Mouse (Mus musculus) G1E (cell line): ENCODE measurements around the gene Zfp473. TPM values are rescaled to one million over a fixed set of nuclear protein-coding genes. Genes with fewer than 3 reads are reported as not detected.

Experiments
- polyA plus RNA-seq: library from polyadenylated mRNA; stranded (reverse); fragments of >175 nt; gene quantifications from 2 replicates; pipeline ENCODE4 v1.2.3, GENCODE M21; 2012
- total RNA-seq, 2 experiments: library from RNA; stranded (forward) in 1 of 2; stranded (reverse) in 1 of 2; fragments of 200-1000 nt in 1 of 2; fragments of >200 nt in 1 of 2; fragmentation: Nextera tagmentation in 1 of 2; gene quantifications; 2 replicates each; pipeline ENCODE4 v1.2.3; 2014 to 2017

The Zfp473 gene
- total and polyA plus RNA-seq, 3 experiments, result 0.33 to 4.1 (median 4.0) TPM

Other genes starting within 250 kb of the Zfp473 start
Only the 20 nearest of the 24 such genes appear.
- not detected in 2 replicates for gene Spib, start 219.0 kb downstream of the Zfp473 start, total RNA-seq (2014; fragmentation: Nextera tagmentation)
- not detected in 2 replicates for gene Spib, start 219.0 kb downstream of the Zfp473 start, total RNA-seq (2017)
- gene Spib, start 219.0 kb downstream of the Zfp473 start, polyA plus RNA-seq, result not detected in 2 replicates
- 70.1 and 106 TPM in 2 replicates for gene Pold1, start 202.2 kb downstream of the Zfp473 start, total RNA-seq (2014; fragmentation: Nextera tagmentation)
- gene Pold1, start 202.2 kb downstream of the Zfp473 start, total RNA-seq (2017), result 54.6 and 72.4 TPM in 2 replicates
- gene Pold1, start 202.2 kb downstream of the Zfp473 start, polyA plus RNA-seq, result 252 and 268 TPM in 2 replicates
- gene Nr1h2, start 197.1 kb downstream of the Zfp473 start, total RNA-seq (2014; fragmentation: Nextera tagmentation), result 98.5 and 107 TPM in 2 replicates
- gene Nr1h2, start 197.1 kb downstream of the Zfp473 start, total RNA-seq (2017), result 34.0 and 39.0 TPM in 2 replicates
- gene Nr1h2, start 197.1 kb downstream of the Zfp473 start, polyA plus RNA-seq, result 223 and 232 TPM in 2 replicates
- 1.3 and 2.7 TPM in 2 replicates for gene Napsa, start 178.7 kb downstream of the Zfp473 start, total RNA-seq (2014; fragmentation: Nextera tagmentation)
- gene Napsa, start 178.7 kb downstream of the Zfp473 start, total RNA-seq (2017), result 0.16 and 0.70 TPM in 2 replicates
- gene Napsa, start 178.7 kb downstream of the Zfp473 start, polyA plus RNA-seq, result 0.10 and 0.35 TPM in 2 replicates
- 0.53 TPM in 1 of 2 replicates, not detected in the other for gene Kcnc3, start 160.4 kb downstream of the Zfp473 start, total RNA-seq (2014; fragmentation: Nextera tagmentation)
- 0.05 TPM in 1 of 2 replicates, not detected in the other for gene Kcnc3, start 160.4 kb downstream of the Zfp473 start, total RNA-seq (2017)
- gene Kcnc3, start 160.4 kb downstream of the Zfp473 start, polyA plus RNA-seq, result not detected in 2 replicates
- not detected in 2 replicates for gene Myh14, start 80.2 kb downstream of the Zfp473 start, total RNA-seq (2014; fragmentation: Nextera tagmentation)
- not detected in 2 replicates for gene Myh14, start 80.2 kb downstream of the Zfp473 start, total RNA-seq (2017)
- not detected in 2 replicates for gene Myh14, start 80.2 kb downstream of the Zfp473 start, polyA plus RNA-seq
- not detected in 2 replicates for gene Izumo2, start 42.3 kb downstream of the Zfp473 start, total RNA-seq (2014; fragmentation: Nextera tagmentation)
- not detected in 2 replicates for gene Izumo2, start 42.3 kb downstream of the Zfp473 start, total RNA-seq (2017)
- not detected in 2 replicates for gene Izumo2, start 42.3 kb downstream of the Zfp473 start, polyA plus RNA-seq
- gene Vrk3, start 2.6 kb downstream of the Zfp473 start, total RNA-seq (2014; fragmentation: Nextera tagmentation), result 44.9 and 48.7 TPM in 2 replicates
- 48.8 and 49.0 TPM in 2 replicates for gene Vrk3, start 2.6 kb downstream of the Zfp473 start, total RNA-seq (2017)
- 72.0 and 82.5 TPM in 2 replicates for gene Vrk3, start 2.6 kb downstream of the Zfp473 start, polyA plus RNA-seq
- gene Nup62, start 65.0 kb upstream of the Zfp473 start, total RNA-seq (2014; fragmentation: Nextera tagmentation), result 96.5 and 160 TPM in 2 replicates
- gene Nup62, start 65.0 kb upstream of the Zfp473 start, total RNA-seq (2017), result 94.9 and 102 TPM in 2 replicates
- 85.4 and 157 TPM in 2 replicates for gene Nup62, start 65.0 kb upstream of the Zfp473 start, polyA plus RNA-seq
- gene Il4i1, start 65.3 kb upstream of the Zfp473 start, total RNA-seq (2014; fragmentation: Nextera tagmentation), result 4.2 and 14.4 TPM in 2 replicates
- 1.3 and 2.4 TPM in 2 replicates for gene Il4i1, start 65.3 kb upstream of the Zfp473 start, total RNA-seq (2017)
- 3.1 and 3.2 TPM in 2 replicates for gene Il4i1, start 65.3 kb upstream of the Zfp473 start, polyA plus RNA-seq
- gene Atf5, start 65.6 kb upstream of the Zfp473 start, total RNA-seq (2014; fragmentation: Nextera tagmentation), result 37.7 and 58.5 TPM in 2 replicates
- gene Atf5, start 65.6 kb upstream of the Zfp473 start, total RNA-seq (2017), result 5.2 and 8.6 TPM in 2 replicates
- gene Atf5, start 65.6 kb upstream of the Zfp473 start, polyA plus RNA-seq, result 282 and 396 TPM in 2 replicates
- gene Akt1s1, start 97.9 kb upstream of the Zfp473 start, total RNA-seq (2014; fragmentation: Nextera tagmentation), result 13.3 and 14.4 TPM in 2 replicates
- 23.7 and 32.5 TPM in 2 replicates for gene Akt1s1, start 97.9 kb upstream of the Zfp473 start, total RNA-seq (2017)
- 290 and 566 TPM in 2 replicates for gene Akt1s1, start 97.9 kb upstream of the Zfp473 start, polyA plus RNA-seq
- 32.3 and 33.5 TPM in 2 replicates for gene Tbc1d17, start 98.0 kb upstream of the Zfp473 start, total RNA-seq (2014; fragmentation: Nextera tagmentation)
- gene Tbc1d17, start 98.0 kb upstream of the Zfp473 start, total RNA-seq (2017), result 25.7 and 33.5 TPM in 2 replicates
- gene Tbc1d17, start 98.0 kb upstream of the Zfp473 start, polyA plus RNA-seq, result 65.4 and 75.7 TPM in 2 replicates
- 20.5 and 35.8 TPM in 2 replicates for gene Pnkp, start 106.1 kb upstream of the Zfp473 start, total RNA-seq (2014; fragmentation: Nextera tagmentation)
- 28.2 and 36.2 TPM in 2 replicates for gene Pnkp, start 106.1 kb upstream of the Zfp473 start, total RNA-seq (2017)
- 33.0 and 35.9 TPM in 2 replicates for gene Pnkp, start 106.1 kb upstream of the Zfp473 start, polyA plus RNA-seq
- 65.9 and 75.4 TPM in 2 replicates for gene Ptov1, start 118.7 kb upstream of the Zfp473 start, total RNA-seq (2014; fragmentation: Nextera tagmentation)
- gene Ptov1, start 118.7 kb upstream of the Zfp473 start, total RNA-seq (2017), result 27.2 and 33.2 TPM in 2 replicates
- 145 and 150 TPM in 2 replicates for gene Ptov1, start 118.7 kb upstream of the Zfp473 start, polyA plus RNA-seq
- 77.5 and 96.6 TPM in 2 replicates for gene Med25, start 141.7 kb upstream of the Zfp473 start, total RNA-seq (2014; fragmentation: Nextera tagmentation)
- 14.0 and 16.5 TPM in 2 replicates for gene Med25, start 141.7 kb upstream of the Zfp473 start, total RNA-seq (2017)
- 367 and 482 TPM in 2 replicates for gene Med25, start 141.7 kb upstream of the Zfp473 start, polyA plus RNA-seq
- gene Fuz, start 145.0 kb upstream of the Zfp473 start, total RNA-seq (2014; fragmentation: Nextera tagmentation), result 13.6 and 17.8 TPM in 2 replicates
- gene Fuz, start 145.0 kb upstream of the Zfp473 start, total RNA-seq (2017), result 16.8 and 19.0 TPM in 2 replicates
- 37.5 and 49.0 TPM in 2 replicates for gene Fuz, start 145.0 kb upstream of the Zfp473 start, polyA plus RNA-seq
- 68.8 and 98.0 TPM in 2 replicates for gene Ap2a1, start 178.4 kb upstream of the Zfp473 start, total RNA-seq (2014; fragmentation: Nextera tagmentation)
- 19.8 and 30.8 TPM in 2 replicates for gene Ap2a1, start 178.4 kb upstream of the Zfp473 start, total RNA-seq (2017)
- gene Ap2a1, start 178.4 kb upstream of the Zfp473 start, polyA plus RNA-seq, result 92.1 and 98.8 TPM in 2 replicates
- gene Tsks, start 192.2 kb upstream of the Zfp473 start, total RNA-seq (2014; fragmentation: Nextera tagmentation), result not detected in 2 replicates
- gene Tsks, start 192.2 kb upstream of the Zfp473 start, total RNA-seq (2017), result not detected in 2 replicates
- 0.29 and 0.44 TPM in 2 replicates for gene Tsks, start 192.2 kb upstream of the Zfp473 start, polyA plus RNA-seq
- gene Cpt1c, start 223.8 kb upstream of the Zfp473 start, total RNA-seq (2014; fragmentation: Nextera tagmentation), result 0.53 and 2.4 TPM in 2 replicates
- gene Cpt1c, start 223.8 kb upstream of the Zfp473 start, total RNA-seq (2017), result 0.11 and 0.23 TPM in 2 replicates
- 0.28 and 0.33 TPM in 2 replicates for gene Cpt1c, start 223.8 kb upstream of the Zfp473 start, polyA plus RNA-seq